Mouse (Mus musculus) MEL (cell line): ENCODE measurements around the gene Oxsm.

Experiments used
- BHLHE40 ChIP-seq: IDR thresholded peaks from 2 replicates; pipeline ENCODE4 v1.6.1; 2012; ENCODE audit warnings: low read depth, mild to moderate bottlenecking, inconsistent platforms, low read length, improper control_type of control experiment, borderline replicate concordance
- CTCF ChIP-seq, 3 experiments: IDR thresholded peaks in 2 of 3; conservative IDR thresholded peaks in 1 of 3; 2 replicates each; pipeline ENCODE4 v1.5.1; 2011 to 2012; ENCODE audit warnings: low read length in 3 of 3, low read depth in 2 of 3, mild to moderate bottlenecking in 2 of 3, improper control_type of control experiment in 1 of 3, inconsistent platforms in 1 of 3, mixed read lengths in 1 of 3, moderate library complexity in 1 of 3; ENCODE audit not compliant: control insufficient read depth in 1 of 3, insufficient read depth in 1 of 3, poor library complexity in 1 of 3, severe bottlenecking in 1 of 3
- MAFK ChIP-seq: IDR thresholded peaks from 2 replicates; pipeline ENCODE4 v1.6.1; 2011; ENCODE audit warnings: low read depth, mild to moderate bottlenecking, low read length, improper control_type of control experiment, borderline replicate concordance
- MAZ ChIP-seq: IDR thresholded peaks from 2 replicates; pipeline ENCODE4 v1.6.1; 2012; ENCODE audit warnings: low read depth, mild to moderate bottlenecking, inconsistent platforms, low read length, improper control_type of control experiment
- MXI1 ChIP-seq: IDR thresholded peaks from 2 replicates; pipeline ENCODE4 v1.6.1; 2011; ENCODE audit warnings: mild to moderate bottlenecking, low read depth, low read length, improper control_type of control experiment
- MYB ChIP-seq: IDR thresholded peaks from 2 replicates; pipeline ENCODE4 v1.6.1; 2011; ENCODE audit warnings: mild to moderate bottlenecking, low read depth, low read length, improper control_type of control experiment
- NELFE ChIP-seq: IDR thresholded peaks from 2 replicates; pipeline ENCODE4 v1.6.1; 2011; ENCODE audit warnings: low read depth, low read length, improper control_type of control experiment
- POLR2A ChIP-seq, 2 experiments: IDR thresholded peaks; 2 replicates each; pipeline ENCODE4 v1.6.1; 2011 to 2012; ENCODE audit warnings: low read length in 2 of 2, mild to moderate bottlenecking in 2 of 2, control low read depth in 1 of 2, improper control_type of control experiment in 1 of 2, low read depth in 1 of 2, moderate library complexity in 1 of 2; ENCODE audit not compliant: control insufficient read depth in 1 of 2, insufficient read depth in 1 of 2, poor library complexity in 1 of 2
- SMC3 ChIP-seq: IDR thresholded peaks from 2 replicates; pipeline ENCODE4 v1.6.1; 2011; ENCODE audit warnings: low read depth, low read length, improper control_type of control experiment
- TAL1 ChIP-seq: IDR thresholded peaks from 2 replicates; pipeline ENCODE4 v1.6.1; 2012; ENCODE audit warnings: mild to moderate bottlenecking, inconsistent platforms, low read length, moderate library complexity, mixed read lengths
- TBP ChIP-seq: IDR thresholded peaks from 2 replicates; pipeline ENCODE4 v1.8.0; 2011; ENCODE audit warnings: low read depth, low read length, improper control_type of control experiment

DNA sequence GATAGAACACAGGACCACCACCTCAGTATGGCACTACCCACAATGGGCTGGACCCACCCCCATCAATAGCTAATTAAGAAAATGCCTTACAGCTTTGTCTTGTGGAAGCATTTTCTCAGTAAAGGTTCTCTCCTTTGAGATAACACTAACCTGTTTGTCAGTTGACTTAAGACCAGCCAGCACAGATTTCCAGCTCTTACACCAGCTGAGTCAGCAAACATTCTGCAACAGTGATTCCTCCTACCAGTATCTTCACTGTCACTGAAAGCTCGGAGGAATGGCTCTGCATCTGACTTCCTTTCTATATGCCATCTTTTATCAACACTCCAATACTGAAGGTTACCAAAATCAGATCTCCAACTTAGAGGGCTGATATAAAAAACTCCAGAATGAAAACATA, 54.1 kb downstream of the Oxsm start:
- TF ChIP-seq NELFE (no peak), TAL1 (no peak), MAZ (no peak), CTCF (IDR thresholded peaks at IDR 0.05 in 2 of 3, conservative IDR thresholded peaks at IDR 0.05 in 1 of 3; ENCODE audit: control insufficient read depth in 1 of 3, insufficient read depth in 1 of 3, low read depth in 2 of 3, low read length in 3 of 3, poor library complexity in 1 of 3, severe bottlenecking in 1 of 3) (no peak), MYB (no peak), SMC3 (no peak), MXI1 (no peak), POLR2A (IDR thresholded peaks at IDR 0.05; ENCODE audit: control insufficient read depth in 1 of 2, insufficient read depth in 1 of 2, low read depth in 1 of 2, low read length in 2 of 2, poor library complexity in 1 of 2) (no peak), TBP (no peak), MAFK (no peak), BHLHE40 (no peak)
